Mouse (Mus musculus): Measurements from ENCODE around the gene Tbc1d30.

GRCm38 (mm10) chr10:121379387-121379786 is 28.3 kb upstream of the Tbc1d30 start:
- TF ChIP-seq POLR2A (IDR thresholded peaks at IDR 0.05; ENCODE audit: low read depth, low read length) (no peak), CTCF (IDR thresholded peaks at IDR 0.05; ENCODE audit: borderline replicate concordance, insufficient read depth, low read length) (no peak)

Measured in embryonic fibroblast, embryonic 13.5 days (primary cell).